Mouse (Mus musculus) ES-E14 (cell line): Measurements from ENCODE around the gene Ilk.

Experiments
- CHD2 ChIP-seq: IDR thresholded peaks from 2 replicates; pipeline ENCODE4 v1.6.1; 2014; ENCODE audit warnings: mild to moderate bottlenecking, low read depth, low read length, inconsistent platforms
- ZNF384 ChIP-seq: IDR thresholded peaks from 2 replicates; pipeline ENCODE4 v1.6.1; 2012; ENCODE audit warnings: low read depth, low read length, inconsistent platforms

DNA sequence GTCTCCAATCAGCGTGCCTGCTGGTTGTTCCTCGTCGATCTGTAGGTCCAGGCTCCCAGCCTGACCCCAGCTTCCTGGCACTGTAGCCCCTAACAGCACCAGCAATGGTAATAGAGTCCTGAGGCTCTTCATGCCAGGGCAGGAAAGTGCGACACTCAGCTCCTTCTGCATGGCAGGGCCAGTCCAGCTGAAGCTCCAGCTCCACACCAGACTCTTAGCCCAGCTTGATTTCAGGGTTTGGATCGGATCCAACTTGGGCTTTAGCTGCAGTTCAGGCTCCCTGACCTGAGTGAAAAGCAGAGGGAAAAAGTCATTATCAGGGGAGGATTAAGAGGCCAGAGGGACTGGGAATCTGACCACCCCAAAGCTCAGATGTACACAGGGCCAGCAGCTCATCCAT lies 36.6 kb downstream of the Ilk start:
- no peak for TF ChIP-seq CHD2
- TF ChIP-seq ZNF384: no peak
